Mouse (Mus musculus) kidney, postnatal 0 days (tissue): ENCODE results near the gene Sstr3. TPM values are rescaled to one million over a fixed set of nuclear protein-coding genes. Genes with fewer than 3 reads are reported as not detected.
A peak's percentile ranks its signal among the peaks of the same experiment; 100 is the strongest.

Experiments used
- ATAC-seq: fragments of 200-750 bp; cut with Nextera tagmentation; replicated peaks from 2 replicates; pipeline ENCODE4 v1.8.0; 2017; ENCODE audit warnings: low read depth, moderate number of reproducible peaks, moderate TSS enrichment, moderate library complexity; ENCODE audit not compliant: low FRiP score
- DNase-seq: peaks from one replicate; pipeline ENCODE4 v3.0.0-alpha.2; 2016; ENCODE audit warnings: low spot score
- H3K27ac ChIP-seq: fragments of 300-500 bp; sonication (generic); 2 replicates; pipeline ENCODE4 v1.5.1; 2014; ENCODE audit warnings: mild to moderate bottlenecking
- H3K27me3 ChIP-seq: fragments of 300-500 bp; sonication (generic); 2 replicates; pipeline ENCODE4 v1.6.1; 2014; ENCODE audit warnings: low read length, mixed read lengths; ENCODE audit not compliant: insufficient read depth
- H3K36me3 ChIP-seq: fragments of 300-500 bp; sonication (generic); 2 replicates; pipeline ENCODE4 v1.6.1; 2014; ENCODE audit warnings: low read length, mixed read lengths; ENCODE audit not compliant: insufficient read depth
- H3K4me1 ChIP-seq: fragments of 300-500 bp; sonication (generic); replicated peaks from 2 replicates; pipeline ENCODE4 v1.6.1; 2014; ENCODE audit warnings: antibody characterized with exemption, low read length, mixed read lengths; ENCODE audit not compliant: insufficient read depth
- H3K4me2 ChIP-seq: fragments of 300-500 bp; sonication (generic); 2 replicates; pipeline ENCODE4 v1.6.1; 2014; ENCODE audit warnings: mild to moderate bottlenecking, low read length, moderate library complexity, mixed read lengths
- H3K4me3 ChIP-seq: fragments of 300-500 bp; sonication (generic); replicated peaks from 2 replicates; pipeline ENCODE4 v1.5.1; 2014; ENCODE audit warnings: low read depth, low read length
- H3K9ac ChIP-seq: fragments of 300-500 bp; sonication (generic); 2 replicates; pipeline ENCODE4 v1.6.1; 2014; ENCODE audit warnings: low read depth, low read length
- H3K9me3 ChIP-seq: fragments of 300-500 bp; sonication (generic); replicated peaks from 2 replicates; pipeline ENCODE4 v1.6.1; 2016; ENCODE audit warnings: low read length, inconsistent platforms, mixed read lengths
- CTCF ChIP-seq: IDR thresholded peaks from 2 replicates; pipeline ENCODE4 v1.5.1; 2016; ENCODE audit warnings: antibody characterized with exemption, low read depth, mild to moderate bottlenecking, moderate library complexity
- WGBS: fragments of 180-500 bp; shearing (Covaris S2); extraction: QIAGEN DNeasy Blood & Tissue Kit; methylation state at CpG from one replicate; pipeline ENCODE4 v1.1.7; 2014; 5-methylcytosine and 5-hydroxymethylcytosine counted together
- polyA plus RNA-seq: library from polyadenylated mRNA; unstranded; fragments of >200 nt; fragmentation: Nextera tagmentation; extraction: Ambion mirVana; gene quantifications from 2 replicates; pipeline ENCODE4 v1.2.1, GENCODE M21; 2015

Gene Sstr3
- polyA plus RNA-seq, 1 experiment from 2014 or later = 0.28 TPM

DNA sequence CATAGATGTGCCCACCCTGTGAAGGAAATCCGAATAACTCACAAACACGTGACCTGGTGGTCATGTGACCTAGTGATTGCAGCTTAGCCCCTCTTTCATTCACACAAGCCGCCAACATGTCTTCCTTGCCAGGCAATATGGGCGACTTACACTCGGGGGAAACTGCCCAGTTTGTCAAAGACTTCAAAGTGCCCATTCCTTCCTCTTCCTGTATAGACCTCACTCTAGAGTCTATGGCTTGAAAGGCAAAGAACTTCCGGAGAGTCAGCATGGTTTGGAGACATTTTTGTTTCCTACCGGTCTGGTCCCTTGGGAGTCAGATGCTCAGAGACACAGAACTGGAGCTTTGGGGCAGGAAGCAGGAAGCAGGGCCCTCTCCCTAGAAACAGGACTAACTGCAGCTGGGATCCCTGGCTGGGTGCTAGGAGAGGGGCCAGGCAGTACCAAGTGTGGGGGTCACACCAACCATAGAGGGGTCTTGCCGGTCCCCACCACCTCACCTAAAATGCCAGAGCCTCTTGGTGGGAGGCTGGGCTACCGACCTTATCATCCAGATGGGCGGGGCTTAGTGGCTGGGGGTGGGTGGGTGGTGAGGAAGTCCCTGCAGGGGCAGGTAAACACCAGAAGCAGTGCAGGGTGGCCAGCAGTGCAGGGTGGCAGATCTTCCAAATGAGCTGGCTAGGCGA, 15.6 kb downstream of the Sstr3 start:
- ATAC-seq = 0 out of 2 replicates have a peak, but pooled peaks have one; percentile 1
- WGBS = 37% methylated on average over 11 of the region's 11 CpGs

DNA sequence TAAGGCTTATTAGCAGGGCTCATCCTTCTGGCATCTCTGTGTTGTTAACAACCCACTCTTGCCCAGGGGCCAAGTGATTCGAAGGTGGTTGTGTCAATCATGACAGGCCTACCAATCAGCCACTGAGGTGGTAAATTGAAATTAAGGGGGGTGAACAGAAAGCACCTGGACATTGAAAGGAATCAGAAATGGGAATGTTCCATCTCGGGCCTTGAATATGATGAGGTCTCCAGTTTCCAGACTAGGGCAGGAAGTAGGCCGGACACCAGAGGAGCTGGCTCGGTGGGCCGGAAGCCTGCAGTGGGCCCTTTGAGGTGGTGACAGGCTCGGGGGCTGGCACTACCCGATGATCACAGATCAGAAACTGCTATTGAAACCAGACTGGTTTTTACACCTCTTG, 16.5 kb downstream of the Sstr3 start:
- Histone ChIP-seq H3K27me3 (no peaks in the 10 kb centered on the region), H3K4me3 (no peak overlapping the region), H3K27ac (no peak overlapping the region), H3K4me2 (peak overlapping the region; percentile 11; the same call in 1 of the 2 replicates), H3K9me3 (no peaks in the 10 kb centered on the region), H3K4me1 (peaks cover 30% of the 10 kb centered on the region), H3K9ac (no peak overlapping the region), H3K36me3 (no peaks in the 10 kb centered on the region)
- no peak for TF ChIP-seq CTCF
- no peak for ATAC-seq
- 61% methylated on average over 7 of the region's 7 CpGs for WGBS
- no peak for DNase-seq

More for the DNA sequence above, 15.6 kb downstream of the Sstr3 start:
- no peak for TF ChIP-seq CTCF
- Histone ChIP-seq H3K27ac (peak overlapping the region; percentile 85), H3K9me3 (no peaks in the 10 kb centered on the region), H3K27me3 (no peaks in the 10 kb centered on the region), H3K4me1 (peaks cover 30% of the 10 kb centered on the region), H3K4me2 (peak overlapping the region; percentile 61), H3K4me3 (peak overlapping the region; percentile 31), H3K36me3 (no peaks in the 10 kb centered on the region), H3K9ac (peak overlapping the region; percentile 62)
- peak; percentile 73 for DNase-seq

DNA sequence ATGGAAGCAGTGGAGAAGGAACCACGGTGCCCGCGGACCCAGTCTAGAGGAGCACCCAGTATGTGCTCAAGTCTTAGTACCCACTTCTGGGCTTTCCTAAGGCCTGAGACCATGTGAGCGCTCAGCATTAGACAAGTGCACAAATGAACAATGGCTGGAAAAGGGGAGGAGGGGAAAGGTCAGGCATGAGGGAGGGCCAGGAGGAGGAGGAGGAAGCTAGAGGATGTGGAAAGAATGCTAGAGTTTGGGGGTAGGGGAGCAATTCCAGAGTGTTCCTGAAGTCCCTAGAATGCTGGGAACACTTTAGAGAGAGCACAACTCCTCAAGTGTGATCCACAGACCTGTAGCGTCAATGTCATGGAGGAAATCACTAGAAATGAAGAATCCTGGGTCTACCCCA, 20.3 kb downstream of the Sstr3 start:
- Histone ChIP-seq H3K9ac (no peak overlapping the region), H3K9me3 (no peaks in the 10 kb centered on the region)
- ATAC-seq = no peak

DNA sequence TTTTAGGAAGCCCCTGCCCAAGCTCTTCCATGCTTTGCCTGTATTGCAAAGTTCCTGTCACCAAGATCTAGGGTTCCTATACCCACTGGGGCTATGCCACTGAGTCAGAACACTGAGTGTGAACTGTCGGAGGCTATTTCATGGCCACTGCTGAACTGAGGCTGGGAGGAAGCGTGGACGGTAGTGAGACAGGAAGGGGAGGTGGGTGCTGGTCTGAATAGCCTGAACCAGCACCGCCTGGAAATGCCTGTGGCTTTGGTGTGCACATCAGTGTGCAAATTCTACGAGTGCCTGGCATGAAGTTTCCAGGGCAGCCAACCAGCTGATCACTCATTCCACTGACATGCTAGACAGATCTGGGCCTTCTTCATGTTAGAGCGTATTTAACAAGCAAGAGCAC, 22.6 kb downstream of the Sstr3 start:
- no peaks in the 10 kb centered on the region for H3K36me3 ChIP-seq
- no peak overlapping the region for H3K9ac ChIP-seq
- no peak overlapping the region for H3K4me2 ChIP-seq
- H3K4me3 ChIP-seq = no peak overlapping the region
- H3K27ac ChIP-seq = no peak overlapping the region
- TF ChIP-seq CTCF = no peak
- ATAC-seq (no peak), DNase-seq (no peak)
- no peaks in the 10 kb centered on the region for H3K9me3 ChIP-seq
- H3K27me3 ChIP-seq = no peaks in the 10 kb centered on the region
- 72% methylated on average over 6 of the region's 6 CpGs for WGBS
- H3K4me1 ChIP-seq = no peaks in the 10 kb centered on the region

More for the DNA sequence above, 20.3 kb downstream of the Sstr3 start:
- Histone ChIP-seq H3K4me3 (no peak overlapping the region), H3K4me2 (no peak overlapping the region), H3K36me3 (no peaks in the 10 kb centered on the region), H3K27ac (no peak overlapping the region), H3K4me1 (peaks cover 9% of the 10 kb centered on the region), H3K27me3 (no peaks in the 10 kb centered on the region)
- 87% methylated on average over 5 of the region's 5 CpGs for WGBS
- DNase-seq = no peak
- TF ChIP-seq CTCF = no peak

DNA sequence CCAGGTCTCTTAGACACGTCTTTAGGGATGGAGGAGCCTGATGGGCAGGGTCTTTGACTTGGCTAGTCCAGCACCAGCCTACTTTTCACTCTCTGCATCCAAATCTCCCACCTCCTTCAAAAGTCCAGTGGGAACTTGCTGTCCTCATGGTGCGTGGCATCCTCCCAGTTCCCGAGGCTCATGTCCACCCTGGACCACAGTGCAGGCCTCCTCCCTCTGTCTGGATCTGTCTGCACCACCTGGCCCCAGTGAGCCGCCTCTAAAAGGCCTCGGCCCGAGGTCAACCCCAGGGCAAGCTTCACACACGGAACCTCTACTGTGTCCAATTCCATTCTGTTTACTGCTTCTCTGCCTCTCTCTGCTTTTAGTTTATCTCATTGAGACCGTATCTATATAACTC, 23.2 kb downstream of the Sstr3 start:
- no peak overlapping the region for H3K9ac ChIP-seq
- no peaks in the 10 kb centered on the region for H3K9me3 ChIP-seq
- H3K27ac ChIP-seq = no peak overlapping the region
- no peak overlapping the region for H3K4me3 ChIP-seq
- no peaks in the 10 kb centered on the region for H3K27me3 ChIP-seq
- H3K4me1 ChIP-seq = no peaks in the 10 kb centered on the region
- no peaks in the 10 kb centered on the region for H3K36me3 ChIP-seq
- no peak overlapping the region for H3K4me2 ChIP-seq
- WGBS = 56% methylated on average over 8 of the region's 8 CpGs
- ATAC-seq = no peak
- DNase-seq = no peak
- TF ChIP-seq CTCF = no peak

DNA sequence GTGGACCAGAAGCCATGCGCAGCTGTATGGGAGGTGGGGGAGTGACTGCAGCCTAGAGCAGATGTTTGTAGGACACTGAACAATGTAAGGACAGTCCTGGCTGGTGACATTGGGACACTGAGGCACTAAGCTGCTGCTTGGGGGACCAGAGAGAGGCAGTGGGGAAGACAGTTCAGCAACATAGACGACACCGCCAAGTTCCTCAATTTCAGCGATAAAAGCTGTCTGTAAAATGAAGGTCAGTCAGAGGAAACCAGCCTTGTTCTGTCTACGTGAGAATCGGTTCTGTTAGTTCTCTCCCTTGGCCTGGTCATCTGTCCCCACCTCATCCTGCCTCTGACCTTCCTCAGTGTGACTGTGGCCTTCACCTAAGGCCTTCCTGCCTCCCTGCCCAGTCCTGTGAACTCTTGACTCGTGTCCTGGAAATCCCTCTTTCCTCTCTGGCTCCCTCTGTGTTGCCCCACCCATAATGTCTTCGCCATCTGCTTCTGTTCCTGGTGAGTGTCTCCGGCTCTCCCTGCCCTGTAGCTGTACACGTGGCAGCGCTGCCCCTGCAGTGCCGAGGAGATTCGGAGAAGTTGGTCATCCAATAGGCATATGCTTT, 24.3 kb downstream of the Sstr3 start:
- Histone ChIP-seq H3K4me3 (no peak overlapping the region), H3K9ac (no peak overlapping the region), H3K36me3 (no peaks in the 10 kb centered on the region), H3K27ac (no peak overlapping the region), H3K4me2 (no peak overlapping the region), H3K4me1 (no peaks in the 10 kb centered on the region), H3K9me3 (no peaks in the 10 kb centered on the region), H3K27me3 (no peaks in the 10 kb centered on the region)
- 54% methylated on average over 13 of the region's 13 CpGs for WGBS
- no peak for TF ChIP-seq CTCF
- no peak for ATAC-seq
- no peak for DNase-seq
